Mouse (Mus musculus) thymus, adult 2 months (tissue): ENCODE data around the gene Spata32. TPM values are rescaled to one million over a fixed set of nuclear protein-coding genes. Genes with fewer than 3 reads are reported as not detected.

ENCODE experiments used
- DNase-seq: peaks from one replicate; pipeline ENCODE4 v3.0.0; 2021
- H3K27ac ChIP-seq: fragments of 200-500 bp; 2 replicates; pipeline ENCODE4 v1.5.1; 2012; ENCODE audit warnings: low read length, control low read depth; ENCODE audit not compliant: control insufficient read depth, insufficient read depth
- H3K27me3 ChIP-seq: fragments of 200-500 bp; 2 replicates; pipeline ENCODE4 v1.6.1; 2012; ENCODE audit warnings: mild to moderate bottlenecking, low read length, moderate library complexity, mixed read lengths; ENCODE audit not compliant: control insufficient read depth, insufficient read depth
- H3K36me3 ChIP-seq: fragments of 200-500 bp; 2 replicates; pipeline ENCODE4 v1.6.1; 2012; ENCODE audit warnings: mild to moderate bottlenecking, low read length, moderate library complexity; ENCODE audit not compliant: control insufficient read depth, insufficient read depth
- H3K4me1 ChIP-seq: fragments of 200-500 bp; replicated peaks from 2 replicates; pipeline ENCODE4 v1.6.1; 2012; ENCODE audit warnings: low read length; ENCODE audit not compliant: control insufficient read depth, insufficient read depth
- H3K4me3 ChIP-seq: fragments of 200-500 bp; 2 replicates; pipeline ENCODE4 v1.5.1; 2012; ENCODE audit warnings: mild to moderate bottlenecking, low read length, control low read depth, moderate library complexity; ENCODE audit not compliant: control insufficient read depth, insufficient read depth
- CTCF ChIP-seq: fragments of 200-500 bp; IDR thresholded peaks from 2 replicates; pipeline ENCODE4 v1.5.1; 2012; ENCODE audit warnings: mild to moderate bottlenecking, control low read depth, low read length, moderate library complexity, borderline replicate concordance; ENCODE audit not compliant: control insufficient read depth, poor library complexity, insufficient read depth; ENCODE audit errors: extremely low read depth
- POLR2A ChIP-seq: fragments of 200-500 bp; IDR thresholded peaks from 2 replicates; pipeline ENCODE4 v1.6.1; 2012; ENCODE audit warnings: mild to moderate bottlenecking, low read length, control low read depth, moderate library complexity; ENCODE audit not compliant: control insufficient read depth, poor library complexity, insufficient read depth; ENCODE audit errors: extremely low read depth
- WGBS: fragments of 180-500 bp; shearing (Covaris S2); methylation state at CpG from one replicate; pipeline ENCODE4 v1.1.7; 2018; 5-methylcytosine and 5-hydroxymethylcytosine counted together
- polyA plus RNA-seq: library from polyadenylated mRNA; depleted of rRNA; stranded (reverse); fragments of >200 nt; gene quantifications from 2 replicates; pipeline ENCODE4 v1.2.3, GENCODE M21; 2012

Spata32 gene
- polyA plus RNA-seq, 1 experiment, result not detected

DNA sequence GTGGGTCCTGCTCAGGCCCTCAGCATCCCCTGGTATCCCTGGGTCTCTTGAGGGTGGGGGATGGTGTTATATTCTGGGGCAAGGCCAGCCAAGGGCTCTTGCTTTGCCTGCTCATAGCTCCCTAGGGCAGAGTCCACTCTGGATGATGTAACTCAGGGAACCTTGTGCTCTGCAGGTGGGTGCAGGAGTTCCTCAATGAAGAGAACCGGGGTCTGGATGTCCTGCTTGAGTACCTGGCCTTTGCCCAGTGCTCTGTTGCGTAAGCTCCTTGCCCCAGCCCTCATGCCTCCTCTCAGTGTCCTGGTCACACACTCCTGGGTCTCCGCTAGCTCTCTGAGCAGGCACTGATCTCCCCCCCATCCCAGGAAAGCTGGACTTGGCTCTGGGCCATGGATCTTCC is 36.3 kb downstream of the Spata32 start:
- WGBS, result 96% methylated on average over 3 of the region's 3 CpGs
- no peak overlapping the region for H3K4me3 ChIP-seq
- no peak overlapping the region for H3K27ac ChIP-seq
- H3K27me3 ChIP-seq, result no peaks in the 10 kb centered on the region
- TF ChIP-seq CTCF (no peak), POLR2A (no peak)
- peaks cover 19% of the 10 kb centered on the region for H3K4me1 ChIP-seq
- no peak for DNase-seq
- H3K36me3 ChIP-seq, result peaks cover 45% of the 10 kb centered on the region

GRCm38 (mm10) chr11:103181349-103181748 is 36.9 kb downstream of the Spata32 start:
- no peak overlapping the region for H3K27ac ChIP-seq
- whole genome bisulfite sequencing, result 92% methylated on average over 9 of the region's 9 CpGs

GRCm38 (mm10) chr11:103180426-103180825 is 37.8 kb downstream of the Spata32 start:
- DNase-seq, result no peak
- peaks cover 31% of the 10 kb centered on the region for H3K36me3 ChIP-seq
- 95% methylated on average over 1 of the region's 1 CpGs for WGBS
- no peaks in the 10 kb centered on the region for H3K27me3 ChIP-seq
- no peak overlapping the region for H3K4me3 ChIP-seq
- TF ChIP-seq POLR2A (no peak), CTCF (no peak)
- no peak overlapping the region for H3K27ac ChIP-seq
- peaks cover 31% of the 10 kb centered on the region for H3K4me1 ChIP-seq

More at GRCm38 (mm10) chr11:103181349-103181748, 36.9 kb downstream of the Spata32 start:
- Histone ChIP-seq H3K4me3 (no peak overlapping the region), H3K4me1 (peaks cover 23% of the 10 kb centered on the region), H3K36me3 (peaks cover 40% of the 10 kb centered on the region), H3K27me3 (no peaks in the 10 kb centered on the region)
- TF ChIP-seq POLR2A (no peak), CTCF (no peak)
- DNase-seq, result no peak

GRCm38 (mm10) chr11:103178748-103179147 is 39.5 kb downstream of the Spata32 start:
- H3K4me3 ChIP-seq, result no peak overlapping the region

GRCm38 (mm10) chr11:103177815-103178485 is 40.3 kb downstream of the Spata32 start:
- Histone ChIP-seq H3K4me3 (no peak overlapping the region), H3K27me3 (no peaks in the 10 kb centered on the region), H3K27ac (no peak overlapping the region), H3K4me1 (peaks cover 50% of the 10 kb centered on the region), H3K36me3 (peaks cover 20% of the 10 kb centered on the region)
- DNase-seq, result no peak
- 54% methylated on average over 15 of the region's 15 CpGs for WGBS
- TF ChIP-seq CTCF, result no peak
- no peak for TF ChIP-seq POLR2A

More at GRCm38 (mm10) chr11:103178748-103179147, 39.5 kb downstream of the Spata32 start:
- H3K27me3 ChIP-seq, result no peaks in the 10 kb centered on the region
- no peak overlapping the region for H3K27ac ChIP-seq
- 98% methylated on average over 8 of the region's 8 CpGs for WGBS
- DNase-seq, result no peak
- peaks cover 42% of the 10 kb centered on the region for H3K4me1 ChIP-seq
- TF ChIP-seq POLR2A (no peak), CTCF (no peak)
- H3K36me3 ChIP-seq, result peaks cover 21% of the 10 kb centered on the region

- Histone ChIP-seq H3K27me3 (no peaks in the 10 kb centered on the region), H3K27ac (no peak overlapping the region), H3K4me3 (no peak overlapping the region), H3K36me3 (peaks cover 13% of the 10 kb centered on the region), H3K4me1 (peaks cover 57% of the 10 kb centered on the region)
- TF ChIP-seq CTCF (no peak), POLR2A (no peak)
- 72% methylated on average over 5 of the region's 5 CpGs for WGBS
- no peak for DNase-seq
Measured at GRCm38 (mm10) chr11:103177216-103177615, 41.0 kb downstream of the Spata32 start.
